Mouse (Mus musculus): ENCODE results near the gene Mybl2. TPM values are rescaled to one million over a fixed set of nuclear protein-coding genes. Genes with fewer than 3 reads are reported as not detected.

The Mybl2 gene
- total and polyA plus RNA-seq, 3 experiments, result 60.8 to 145 TPM; not detected in 1

DNA sequence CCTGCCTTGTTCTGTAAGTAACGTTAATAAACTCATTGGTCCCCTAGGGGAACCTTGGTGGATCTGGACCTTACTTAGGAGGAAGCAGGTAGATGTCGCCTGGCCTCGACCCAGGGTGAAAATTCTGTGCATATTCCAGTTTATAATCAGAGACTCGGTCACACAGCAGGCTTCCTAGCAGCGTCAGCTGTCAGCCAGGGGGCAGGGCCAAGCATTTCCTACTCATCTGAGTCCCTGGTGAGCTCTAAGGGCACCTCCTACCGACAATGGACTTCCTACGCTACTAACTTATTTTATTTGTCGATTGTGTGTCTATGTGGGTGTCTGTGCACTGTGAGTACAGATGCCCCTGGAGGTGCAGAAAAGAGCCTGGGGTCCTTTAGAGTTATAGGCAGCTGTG, 45.4 kb downstream of the Mybl2 start:
- no peaks in the 10 kb centered on the region for H3K36me3 ChIP-seq (ENCODE audit: control insufficient read depth in 1 of 2, insufficient read depth in 2 of 2, low read length in 2 of 2)
- no peaks in the 10 kb centered on the region for H3K9me3 ChIP-seq (replicated peaks; ENCODE audit: insufficient read depth, low read length)
- DNase-seq (ENCODE audit: low read depth, low spot score), result no peak
- no peaks in the 10 kb centered on the region for H3K79me2 ChIP-seq (ENCODE audit: control insufficient read depth, insufficient read depth, low read length, poor library complexity)
- H3K4me3 ChIP-seq (ENCODE audit: control insufficient read depth in 1 of 2, insufficient read depth in 1 of 2, low read depth in 2 of 2, low read length in 2 of 2), result no peak overlapping the region
- TF ChIP-seq NELFE (IDR thresholded peaks at IDR 0.05; ENCODE audit: low read depth, low read length) (no peak), KAT2A (conservative IDR thresholded peaks at IDR 0.05; ENCODE audit: low read depth, low read length) (no peak), POLR2AphosphoS5 (IDR thresholded peaks at IDR 0.05; ENCODE audit: borderline replicate concordance, low read depth, low read length) (no peak), CHD2 (IDR thresholded peaks at IDR 0.05; ENCODE audit: low read length) (no peak), ELF1 (IDR thresholded peaks at IDR 0.05; ENCODE audit: low read depth, low read length) (no peak), JUND (IDR thresholded peaks at IDR 0.05; ENCODE audit: low read depth, low read length) (no peak), HCFC1 (IDR thresholded peaks at IDR 0.05; ENCODE audit: low read depth, low read length) (no peak)
- no peak overlapping the region for H3K9ac ChIP-seq (ENCODE audit: control insufficient read depth, low read depth, low read length, poor library complexity, severe bottlenecking)
- 0 out of 4 replicates have a peak, but pooled peaks cover 0 to 2% of the 10 kb centered on the region in 2 experiments for H3K4me1 ChIP-seq (ENCODE audit: control insufficient read depth in 1 of 2, insufficient read depth in 2 of 2, low read length in 2 of 2)
- no peak overlapping the region for H3K27ac ChIP-seq (ENCODE audit: control insufficient read depth, low read depth, low read length)
- H3K27me3 ChIP-seq (ENCODE audit: control insufficient read depth in 1 of 2, insufficient read depth in 2 of 2, low read length in 2 of 2), result no peaks in the 10 kb centered on the region

- Histone ChIP-seq H3K9ac (ENCODE audit: control insufficient read depth, low read depth, low read length, poor library complexity, severe bottlenecking) (no peak overlapping the region), H3K79me2 (ENCODE audit: control insufficient read depth, insufficient read depth, low read length, poor library complexity) (no peaks in the 10 kb centered on the region), H3K27ac (ENCODE audit: control insufficient read depth, low read depth, low read length) (no peak overlapping the region), H3K9me3 (replicated peaks; ENCODE audit: insufficient read depth, low read length) (no peaks in the 10 kb centered on the region), H3K4me3 (ENCODE audit: control insufficient read depth in 1 of 2, insufficient read depth in 1 of 2, low read depth in 2 of 2, low read length in 2 of 2) (no peak overlapping the region), H3K4me1 (ENCODE audit: control insufficient read depth in 1 of 2, insufficient read depth in 2 of 2, low read length in 2 of 2) (0 out of 4 replicates have a peak, but pooled peaks cover 0 to 2% of the 10 kb centered on the region in 2 experiments), H3K36me3 (ENCODE audit: control insufficient read depth in 1 of 2, insufficient read depth in 2 of 2, low read length in 2 of 2) (no peaks in the 10 kb centered on the region), H3K27me3 (ENCODE audit: control insufficient read depth in 1 of 2, insufficient read depth in 2 of 2, low read length in 2 of 2) (no peaks in the 10 kb centered on the region)
- DNase-seq (ENCODE audit: low read depth, low spot score), result no peak
- TF ChIP-seq POLR2AphosphoS2 (IDR thresholded peaks at IDR 0.05; ENCODE audit: low read length) (no peak), ELF1 (IDR thresholded peaks at IDR 0.05; ENCODE audit: low read depth, low read length) (no peak), EP300 (IDR thresholded peaks at IDR 0.05; ENCODE audit: low read depth in 1 of 2, low read length in 2 of 2) (no peak), RAD21 (IDR thresholded peaks at IDR 0.05; ENCODE audit: low read depth, low read length) (no peak)
Observed at GRCm38 (mm10) chr2:163100551-163100950, 46.1 kb downstream of the Mybl2 start.

DNA sequence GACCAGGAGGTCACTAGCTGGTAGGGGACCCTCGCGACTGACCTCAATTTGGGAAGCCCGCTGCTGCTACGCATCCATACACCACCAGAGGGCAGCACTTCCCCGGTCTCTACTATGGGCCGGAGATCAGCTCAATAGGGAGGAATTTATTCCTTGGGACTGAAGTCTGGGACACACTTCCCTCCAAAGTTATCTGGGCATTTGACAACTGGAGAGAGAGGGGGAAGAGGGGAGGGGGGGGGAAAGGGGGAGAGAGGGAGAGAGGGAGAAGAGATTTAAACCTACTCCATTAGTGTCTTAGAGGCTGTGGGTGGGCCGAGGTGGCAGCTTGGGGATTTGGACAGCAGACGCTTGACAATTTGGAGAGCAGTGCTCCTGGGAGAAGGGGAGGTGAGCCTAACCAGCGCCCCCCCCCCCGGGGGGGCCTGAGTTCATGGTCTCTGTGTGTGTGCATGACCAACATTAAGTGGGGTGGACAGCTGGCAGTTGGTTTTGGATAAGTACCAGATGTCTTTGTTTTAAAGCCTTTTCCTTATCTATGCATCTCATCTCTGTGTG, 47.2 kb downstream of the Mybl2 start:
- Histone ChIP-seq H3K79me2 (ENCODE audit: control insufficient read depth, insufficient read depth, low read length, poor library complexity) (no peaks in the 10 kb centered on the region), H3K4me3 (ENCODE audit: control insufficient read depth in 1 of 2, insufficient read depth in 1 of 2, low read depth in 2 of 2, low read length in 2 of 2) (no peak overlapping the region), H3K27ac (ENCODE audit: control insufficient read depth, low read depth, low read length) (no peak overlapping the region), H3K27me3 (ENCODE audit: control insufficient read depth in 1 of 2, insufficient read depth in 2 of 2, low read length in 2 of 2) (no peaks in the 10 kb centered on the region), H3K4me1 (ENCODE audit: control insufficient read depth in 1 of 2, insufficient read depth in 2 of 2, low read length in 2 of 2) (0 out of 4 replicates have a peak, but pooled peaks cover 0 to 2% of the 10 kb centered on the region in 2 experiments), H3K36me3 (ENCODE audit: control insufficient read depth in 1 of 2, insufficient read depth in 2 of 2, low read length in 2 of 2) (no peaks in the 10 kb centered on the region), H3K9ac (ENCODE audit: control insufficient read depth, low read depth, low read length, poor library complexity, severe bottlenecking) (no peak overlapping the region), H3K9me3 (replicated peaks; ENCODE audit: insufficient read depth, low read length) (no peaks in the 10 kb centered on the region)
- TF ChIP-seq MEF2A (IDR thresholded peaks at IDR 0.05; ENCODE audit: extremely low read depth, insufficient replicate concordance, low read depth, low read length, poor library complexity, severe bottlenecking), result no peak
- TF ChIP-seq MAZ (IDR thresholded peaks at IDR 0.05; ENCODE audit: low read depth, low read length), result no peak
- TF ChIP-seq ZC3H11A (IDR thresholded peaks at IDR 0.05; ENCODE audit: low read depth, low read length), result peak; percentile 72
- peak; percentile 92 for TF ChIP-seq SMC3 (IDR thresholded peaks at IDR 0.05; ENCODE audit: low read depth, low read length)
- TF ChIP-seq ELF1 (IDR thresholded peaks at IDR 0.05; ENCODE audit: low read depth, low read length), result no peak
- peak; percentile 75 to 95 (median 84) for TF ChIP-seq CTCF (IDR thresholded peaks at IDR 0.05 in 2 of 3, conservative IDR thresholded peaks at IDR 0.05 in 1 of 3; ENCODE audit: control insufficient read depth in 1 of 3, insufficient read depth in 1 of 3, low read depth in 2 of 3, low read length in 3 of 3, poor library complexity in 1 of 3, severe bottlenecking in 1 of 3)
- TF ChIP-seq NELFE (IDR thresholded peaks at IDR 0.05; ENCODE audit: low read depth, low read length), result no peak
- TF ChIP-seq RAD21 (IDR thresholded peaks at IDR 0.05; ENCODE audit: low read depth, low read length), result peak; percentile 73
- no peak for TF ChIP-seq JUND (IDR thresholded peaks at IDR 0.05; ENCODE audit: low read depth, low read length)
- DNase-seq (ENCODE audit: low read depth, low spot score), result peak; percentile 46

All from MEL (cell line).